28 mouse cellular contexts compared by ENCODE assay signal in the genomic region with DNA sequence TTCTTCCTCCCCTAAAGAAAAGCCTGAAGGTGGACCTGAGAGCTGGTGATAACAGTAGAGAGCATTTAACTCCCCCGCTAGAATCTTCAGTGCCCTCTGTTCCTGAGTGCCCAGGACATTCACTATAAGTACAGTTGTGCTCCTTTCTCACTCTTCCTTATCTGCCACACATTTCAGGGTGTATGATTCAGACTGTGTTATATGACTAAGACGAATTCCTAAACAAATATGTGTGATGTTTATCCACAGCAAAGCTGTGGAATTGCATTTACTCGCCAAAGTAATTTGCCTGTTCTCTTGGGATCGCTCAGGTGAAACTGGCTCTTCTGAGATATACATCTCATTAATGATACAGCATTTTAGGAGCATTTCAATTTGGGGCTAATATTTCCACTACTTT.
"Had no signal": no experiment of that assay in that cellular context is flagged by ENCODE, and none has a peak within 500 bp of the region (broad histone marks: within the 10 kb centered on the region; RNA-seq: fewer than 3 reads in every experiment).

No protein-coding gene starts in this region.

- DNase-seq: heart, postnatal 14 days; heart, postnatal 36 days; heart, postnatal 4 days; kidney, adult 11 months; kidney, adult 18-20 months; kidney, adult 2 months; kidney, adult 8-10 months; kidney, adult 9 months; kidney, postnatal 10 days; kidney, postnatal 14 days; kidney, postnatal 25 days; kidney, postnatal 36 days; kidney, postnatal 4 days; layer of hippocampus, adult 9-11 months; layer of hippocampus, postnatal 36 days had no signal

- H3K27me3 ChIP-seq: heart, embryonic 12.5 days; heart, embryonic 13.5 days; heart, embryonic 15.5 days; hindbrain, embryonic 12.5 days; hindbrain, embryonic 13.5 days; hindbrain, embryonic 15.5 days; intestine, embryonic 15.5 days; kidney, embryonic 15.5 days had no signal

- ATAC-seq: hindbrain, embryonic 16.5 days; hindbrain, postnatal 0 days; inflammation-experienced regulatory T-cells, adult 6 months; intestine, embryonic 15.5 days; intestine, embryonic 16.5 days; intestine, postnatal 0 days had no signal
